Mouse (Mus musculus) kidney, embryonic 16.5 days (tissue): Measurements from ENCODE around the gene Ebf3. TPM values are rescaled to one million over a fixed set of nuclear protein-coding genes. Genes with fewer than 3 reads are reported as not detected.
A peak's percentile ranks its signal among the peaks of the same experiment; 100 is the strongest.

Experiments
- ATAC-seq: fragments of 200-750 bp; cut with Nextera tagmentation; 2 replicates; pipeline ENCODE4 v1.8.0; 2017; ENCODE audit warnings: moderate TSS enrichment; ENCODE audit not compliant: low FRiP score, low TSS enrichment
- H3K27ac ChIP-seq: fragments of 300-500 bp; sonication (generic); 2 replicates; pipeline ENCODE4 v1.5.1; 2014; ENCODE audit warnings: low read length
- H3K27me3 ChIP-seq: fragments of 300-500 bp; sonication (generic); 2 replicates; pipeline ENCODE4 v1.6.1; 2014; ENCODE audit warnings: low read length, control low read depth, mixed read lengths; ENCODE audit not compliant: insufficient read depth
- H3K36me3 ChIP-seq: fragments of 300-500 bp; sonication (generic); 2 replicates; pipeline ENCODE4 v1.6.1; 2014; ENCODE audit warnings: low read length, control low read depth, mixed read lengths; ENCODE audit not compliant: insufficient read depth
- H3K4me1 ChIP-seq: fragments of 300-500 bp; sonication (generic); 2 replicates; pipeline ENCODE4 v1.6.1; 2014; ENCODE audit warnings: low read length, control low read depth, mixed read lengths; ENCODE audit not compliant: insufficient read depth
- H3K4me2 ChIP-seq: fragments of 300-500 bp; sonication (generic); replicated peaks from 2 replicates; pipeline ENCODE4 v1.6.1; 2014; ENCODE audit warnings: low read depth, low read length
- H3K4me3 ChIP-seq: fragments of 300-500 bp; sonication (generic); 2 replicates; pipeline ENCODE4 v1.5.1; 2014; ENCODE audit warnings: mild to moderate bottlenecking, low read length
- H3K9ac ChIP-seq: fragments of 300-500 bp; sonication (generic); replicated peaks from 2 replicates; pipeline ENCODE4 v1.6.1; 2014; ENCODE audit warnings: low read length
- H3K9me3 ChIP-seq: fragments of 300-500 bp; sonication (generic); 2 replicates; pipeline ENCODE4 v1.6.1; 2016; ENCODE audit warnings: low read length, control low read depth
- WGBS: fragments of 180-500 bp; shearing (Covaris S2); extraction: QIAGEN DNeasy Blood & Tissue Kit; methylation state at CpG from one replicate; pipeline ENCODE4 v1.1.7; 2014; 5-methylcytosine and 5-hydroxymethylcytosine counted together
- polyA plus RNA-seq: library from polyadenylated mRNA; unstranded; fragments of >200 nt; fragmentation: Nextera tagmentation; extraction: Ambion mirVana; gene quantifications from 2 replicates; pipeline ENCODE4 v1.2.1, GENCODE M21; 2015

Gene Ebf3
- polyA plus RNA-seq, 1 experiment from 2014 or later = 0.45 TPM

DNA sequence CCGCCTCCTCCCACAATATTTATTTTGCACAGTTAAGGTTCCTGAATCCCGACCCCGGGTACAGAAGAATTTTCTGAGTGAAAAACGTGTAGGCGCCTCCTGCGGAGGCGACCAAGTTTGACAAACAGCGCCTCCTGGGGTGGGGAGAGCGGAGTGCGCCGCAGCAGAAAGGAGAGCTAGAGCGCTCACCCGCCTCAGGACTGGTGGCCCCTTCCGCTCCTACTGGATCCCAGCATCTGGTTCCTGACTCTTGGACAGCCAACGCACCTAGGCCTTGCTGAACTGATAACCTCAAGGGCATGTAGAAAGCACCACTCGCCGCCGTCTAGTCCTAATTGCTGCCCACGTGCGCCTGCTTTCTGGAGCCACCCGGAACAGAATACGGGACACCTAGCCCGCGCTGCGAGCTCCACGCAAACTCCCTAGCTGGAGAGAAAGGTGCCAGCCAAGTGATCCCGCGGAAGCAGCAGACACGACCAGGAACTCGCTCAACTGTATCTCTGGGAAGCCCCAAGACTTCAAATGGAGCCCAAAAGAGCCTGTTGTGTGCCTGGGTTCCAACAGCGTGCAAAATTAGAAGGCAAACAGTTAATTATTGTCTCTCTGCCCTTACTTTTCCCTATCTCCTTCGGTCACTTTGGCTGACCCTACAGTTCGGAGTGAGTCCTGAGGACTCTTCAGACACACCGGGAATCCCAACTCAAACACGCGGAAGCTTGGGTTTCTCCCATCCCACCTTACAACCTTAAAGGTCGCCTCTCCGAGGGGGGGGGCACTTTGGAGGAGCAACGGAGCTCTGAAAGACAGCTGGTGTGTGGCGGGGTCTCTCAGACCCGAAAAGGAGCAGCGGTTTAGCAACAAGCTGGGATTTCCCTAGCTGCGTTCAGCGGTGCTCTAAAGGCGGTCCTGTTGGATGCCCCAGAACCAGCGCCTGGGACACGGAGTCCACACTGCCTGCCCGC lies 5.0 kb upstream of the Ebf3 start:
- peak overlapping the region; percentile 26; the same call in 1 of the 2 replicates for H3K4me2 ChIP-seq
- H3K27me3 ChIP-seq = peaks cover 98% of the 10 kb centered on the region
- no peak overlapping the region for H3K9ac ChIP-seq
- H3K27ac ChIP-seq = no peak overlapping the region
- ATAC-seq = no peak
- no peaks in the 10 kb centered on the region for H3K9me3 ChIP-seq
- peaks cover 32% of the 10 kb centered on the region for H3K4me1 ChIP-seq
- H3K36me3 ChIP-seq = no peaks in the 10 kb centered on the region
- WGBS = 2% methylated on average over 48 of the region's 48 CpGs
- no peak overlapping the region for H3K4me3 ChIP-seq

DNA sequence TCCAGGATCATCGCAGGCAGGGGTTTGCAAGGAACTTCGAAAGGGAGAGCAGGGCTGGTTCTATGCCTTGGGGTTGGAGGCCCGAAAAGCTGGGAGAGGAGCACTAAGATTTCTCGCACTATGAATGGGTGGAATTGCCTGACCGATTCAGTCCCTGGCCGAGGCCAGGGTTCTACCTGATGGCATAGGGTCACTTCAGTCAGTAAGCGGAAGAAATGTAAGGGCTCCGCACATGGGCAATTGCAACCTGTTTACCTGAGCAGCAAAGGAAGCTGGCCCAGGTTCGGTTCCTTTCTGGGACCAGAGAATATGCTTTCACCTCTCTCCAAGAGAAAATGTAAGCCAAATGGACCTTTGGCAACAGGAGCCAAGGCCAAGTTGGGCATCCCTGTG lies 4.1 kb upstream of the Ebf3 start:
- no peak overlapping the region for H3K9ac ChIP-seq
- 10% methylated on average over 9 of the region's 9 CpGs for WGBS
- H3K4me1 ChIP-seq = peaks cover 40% of the 10 kb centered on the region
- H3K4me3 ChIP-seq = no peak overlapping the region
- peaks cover 98% of the 10 kb centered on the region for H3K27me3 ChIP-seq
- H3K27ac ChIP-seq = no peak overlapping the region
- no peak for ATAC-seq
- no peaks in the 10 kb centered on the region for H3K36me3 ChIP-seq
- H3K9me3 ChIP-seq = no peaks in the 10 kb centered on the region
- H3K4me2 ChIP-seq = no peak overlapping the region

DNA sequence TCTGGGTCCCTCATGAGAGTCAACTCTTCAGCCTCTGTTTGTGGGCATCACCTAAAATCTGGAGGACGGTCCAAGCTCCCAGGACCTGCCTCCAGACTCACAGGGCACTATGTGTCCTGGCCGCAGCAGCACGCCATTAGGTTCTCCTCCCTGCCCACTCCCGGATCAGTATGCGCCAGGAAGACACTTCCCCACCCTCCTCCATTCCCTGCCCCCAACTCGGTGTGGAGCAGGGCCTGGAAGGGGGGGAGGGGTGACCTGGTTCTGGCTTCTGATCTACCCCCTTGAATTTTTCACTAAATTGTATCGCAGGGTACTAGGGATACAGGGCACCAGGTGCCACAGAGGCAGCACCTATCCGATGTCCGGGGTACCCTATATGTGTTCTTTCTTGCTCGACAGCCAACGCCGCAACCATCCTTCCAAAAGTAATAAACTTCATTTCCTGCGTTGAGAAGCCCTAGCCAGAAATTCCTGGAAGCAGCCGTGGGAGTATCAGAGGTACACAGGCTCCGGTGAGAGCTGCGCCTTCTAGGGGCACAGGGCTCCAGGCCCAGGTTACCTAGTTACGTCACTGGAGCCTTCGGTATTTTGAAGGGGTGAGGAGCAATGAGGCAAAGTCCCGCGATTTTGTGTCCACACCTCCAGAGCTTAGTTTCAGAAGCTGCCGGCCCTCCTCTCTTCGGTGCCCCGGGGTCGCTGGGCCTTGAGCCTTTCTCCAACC lies 3.6 kb upstream of the Ebf3 start:
- Histone ChIP-seq H3K27ac (no peak overlapping the region), H3K4me2 (no peak overlapping the region; the same call in 1 of the 2 replicates), H3K4me3 (peak overlapping the region; percentile 20; the same call in 1 of the 2 replicates), H3K4me1 (peaks cover 46% of the 10 kb centered on the region), H3K27me3 (peaks cover 98% of the 10 kb centered on the region), H3K9ac (no peak overlapping the region), H3K9me3 (no peaks in the 10 kb centered on the region), H3K36me3 (no peaks in the 10 kb centered on the region)
- ATAC-seq = no peak
- WGBS = 4% methylated on average over 24 of the region's 24 CpGs

DNA sequence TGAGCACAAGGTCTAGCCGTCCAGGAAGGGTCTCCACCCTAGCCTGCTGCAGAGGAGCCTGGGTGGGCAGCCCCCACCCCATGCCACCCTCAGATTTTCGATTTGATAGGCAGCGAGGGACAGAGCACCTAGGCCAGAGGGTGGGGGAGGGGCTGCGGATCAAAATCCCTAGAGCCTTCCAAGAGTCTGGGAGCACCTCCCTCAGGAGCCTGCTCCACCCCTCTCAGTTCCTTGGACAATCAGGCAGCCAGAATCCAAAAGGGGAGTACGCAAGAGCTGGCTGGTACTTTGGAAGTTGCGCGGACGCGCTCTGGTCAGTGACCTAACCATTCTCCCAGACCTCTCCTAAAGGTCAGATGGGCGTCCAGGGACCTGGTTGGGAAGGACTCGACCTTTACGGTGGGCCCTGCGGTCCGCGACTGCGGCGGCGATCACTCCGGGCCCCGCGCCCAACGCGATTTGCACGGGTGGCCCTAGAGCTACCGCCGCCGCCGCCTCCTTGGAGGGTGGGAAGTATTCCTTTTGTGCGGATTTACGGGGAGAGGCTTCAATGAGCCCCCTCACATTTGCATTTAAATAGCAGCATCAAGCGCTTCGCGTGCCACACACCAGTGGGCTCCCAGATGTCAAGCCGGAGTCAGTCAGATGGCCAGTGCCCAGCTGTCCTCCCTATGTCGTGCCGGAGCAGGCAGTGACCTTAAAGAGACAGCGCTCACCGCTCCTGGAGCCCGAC lies 2.8 kb upstream of the Ebf3 start:
- Histone ChIP-seq H3K27me3 (peaks cover 97% of the 10 kb centered on the region), H3K27ac (no peak overlapping the region), H3K4me2 (peak overlapping the region; percentile 30), H3K9ac (no peak overlapping the region), H3K9me3 (no peaks in the 10 kb centered on the region), H3K4me3 (peak overlapping the region; percentile 20), H3K36me3 (no peaks in the 10 kb centered on the region), H3K4me1 (peaks cover 42% of the 10 kb centered on the region)
- no peak for ATAC-seq
- under 1% methylated on average over 39 of the region's 39 CpGs for whole genome bisulfite sequencing

DNA sequence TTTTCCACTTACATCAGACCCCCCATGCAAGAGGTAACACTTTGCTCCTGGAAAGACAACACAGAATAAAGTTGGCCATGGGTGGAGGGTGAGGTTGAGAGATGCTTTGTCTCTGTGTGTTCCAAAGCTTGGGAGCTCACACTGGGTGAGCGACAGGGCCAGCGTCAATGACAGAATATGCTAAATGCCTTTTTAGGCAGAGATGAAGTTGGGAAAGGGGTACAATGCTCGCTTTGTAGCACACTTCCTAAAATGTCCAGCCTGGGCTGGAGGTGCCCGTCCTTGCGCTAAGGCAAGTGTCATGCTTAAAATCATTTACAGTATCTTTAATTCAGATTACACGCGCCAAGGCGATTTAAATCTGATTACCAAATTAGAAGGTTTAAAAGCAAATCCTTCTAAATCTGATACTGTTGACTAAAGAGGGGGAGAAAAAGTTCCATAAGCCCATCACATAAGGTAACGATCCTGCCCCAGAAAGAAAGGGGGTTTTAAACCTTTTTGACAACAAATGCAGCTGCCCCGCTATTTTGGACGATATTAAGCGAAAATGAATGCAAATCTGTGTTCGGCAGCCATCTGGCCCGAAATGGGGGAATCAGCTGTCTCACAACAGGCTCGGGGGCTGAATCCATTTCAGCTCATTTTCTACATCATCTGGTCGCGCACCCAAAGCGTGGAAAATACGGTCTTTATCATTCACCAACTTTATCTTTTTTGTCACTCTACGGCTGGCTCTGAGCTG lies 2.1 kb upstream of the Ebf3 start:
- WGBS = 7% methylated on average over 20 of the region's 20 CpGs
- Histone ChIP-seq H3K9ac (no peak overlapping the region), H3K4me2 (no peak overlapping the region), H3K4me1 (peaks cover 38% of the 10 kb centered on the region), H3K9me3 (no peaks in the 10 kb centered on the region), H3K27me3 (peaks cover 96% of the 10 kb centered on the region), H3K27ac (no peak overlapping the region), H3K4me3 (no peak overlapping the region), H3K36me3 (no peaks in the 10 kb centered on the region)
- ATAC-seq = no peak

DNA sequence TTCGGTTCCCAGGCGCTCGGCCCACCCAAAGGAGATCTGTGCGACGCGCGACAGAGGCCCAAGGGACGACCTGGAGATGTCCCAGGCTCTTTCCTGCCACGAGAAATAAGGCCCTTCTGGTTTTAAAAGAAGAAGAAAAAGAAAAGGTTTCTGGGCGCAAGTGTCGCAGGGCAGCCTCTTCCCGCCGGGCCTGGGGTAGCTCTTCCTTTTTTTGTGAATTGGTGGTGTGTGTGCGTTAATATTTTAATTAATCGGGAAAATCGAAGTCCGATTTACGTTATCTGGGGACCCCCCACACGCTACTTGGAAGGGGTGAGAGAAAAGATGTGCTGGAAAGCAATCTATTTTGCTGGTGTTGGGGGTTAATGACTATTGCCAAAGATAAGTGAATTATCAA lies 1.3 kb upstream of the Ebf3 start:
- 4% methylated on average over 19 of the region's 19 CpGs for WGBS
- peaks cover 91% of the 10 kb centered on the region for H3K27me3 ChIP-seq
- no peak overlapping the region for H3K9ac ChIP-seq
- H3K9me3 ChIP-seq = no peaks in the 10 kb centered on the region
- peaks cover 33% of the 10 kb centered on the region for H3K4me1 ChIP-seq
- peak overlapping the region; percentile 92; the same call in 1 of the 2 replicates for H3K4me2 ChIP-seq
- peak overlapping the region; percentile 60; the same call in 1 of the 2 replicates for H3K4me3 ChIP-seq
- H3K36me3 ChIP-seq = no peaks in the 10 kb centered on the region
- H3K27ac ChIP-seq = no peak overlapping the region
- no peak for ATAC-seq

DNA sequence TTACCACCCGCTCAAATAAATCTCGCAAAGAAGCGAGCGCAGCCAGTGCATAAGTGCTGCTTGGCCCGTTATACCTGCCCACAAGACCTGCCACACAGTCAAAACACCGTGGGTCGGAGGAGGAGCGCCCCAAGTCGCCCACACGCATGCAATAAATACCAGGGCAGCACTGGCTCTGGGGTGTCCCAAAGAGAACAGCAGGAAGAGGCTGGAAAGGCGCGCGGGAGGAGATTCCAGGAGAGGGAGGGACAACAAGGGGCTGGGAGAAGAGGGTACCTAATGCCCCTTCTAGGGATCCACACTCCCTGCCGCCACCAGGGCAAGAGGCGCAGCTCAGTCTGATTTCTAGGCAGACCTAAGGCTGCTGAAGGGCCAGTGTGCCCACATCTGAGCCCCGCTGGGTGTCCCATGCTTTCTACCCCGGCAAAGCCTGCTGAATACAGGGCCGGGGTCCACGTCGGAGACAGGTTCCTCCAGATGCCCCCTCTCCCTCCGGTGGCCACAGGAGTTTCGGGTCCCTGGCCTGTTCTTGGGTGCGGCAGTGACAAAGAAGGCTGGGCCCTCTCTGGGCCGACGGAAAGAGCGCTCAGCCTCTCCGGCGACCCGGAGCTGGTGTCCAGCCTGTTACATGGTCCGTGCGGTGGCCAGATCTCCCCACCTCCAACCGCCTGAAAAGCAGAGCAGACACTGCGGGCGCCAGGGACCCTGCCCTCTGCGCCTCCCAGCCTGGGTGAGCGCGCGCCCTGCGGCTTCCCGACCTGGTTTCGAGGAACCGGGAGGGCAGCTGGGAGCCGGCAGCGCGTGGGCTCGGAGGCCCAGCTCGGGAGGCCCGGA lies 682 bp upstream of the Ebf3 start:
- Histone ChIP-seq H3K4me1 (peaks cover 39% of the 10 kb centered on the region), H3K36me3 (no peaks in the 10 kb centered on the region), H3K9ac (0 out of 2 replicates have a peak overlapping the region, but pooled peaks have one; percentile 32), H3K9me3 (no peaks in the 10 kb centered on the region), H3K4me3 (peak overlapping the region; percentile 60), H3K27me3 (peaks cover 89% of the 10 kb centered on the region), H3K27ac (no peak overlapping the region), H3K4me2 (peak overlapping the region; percentile 92)
- ATAC-seq = peak; percentile 16
- 3% methylated on average over 48 of the region's 48 CpGs for WGBS

DNA sequence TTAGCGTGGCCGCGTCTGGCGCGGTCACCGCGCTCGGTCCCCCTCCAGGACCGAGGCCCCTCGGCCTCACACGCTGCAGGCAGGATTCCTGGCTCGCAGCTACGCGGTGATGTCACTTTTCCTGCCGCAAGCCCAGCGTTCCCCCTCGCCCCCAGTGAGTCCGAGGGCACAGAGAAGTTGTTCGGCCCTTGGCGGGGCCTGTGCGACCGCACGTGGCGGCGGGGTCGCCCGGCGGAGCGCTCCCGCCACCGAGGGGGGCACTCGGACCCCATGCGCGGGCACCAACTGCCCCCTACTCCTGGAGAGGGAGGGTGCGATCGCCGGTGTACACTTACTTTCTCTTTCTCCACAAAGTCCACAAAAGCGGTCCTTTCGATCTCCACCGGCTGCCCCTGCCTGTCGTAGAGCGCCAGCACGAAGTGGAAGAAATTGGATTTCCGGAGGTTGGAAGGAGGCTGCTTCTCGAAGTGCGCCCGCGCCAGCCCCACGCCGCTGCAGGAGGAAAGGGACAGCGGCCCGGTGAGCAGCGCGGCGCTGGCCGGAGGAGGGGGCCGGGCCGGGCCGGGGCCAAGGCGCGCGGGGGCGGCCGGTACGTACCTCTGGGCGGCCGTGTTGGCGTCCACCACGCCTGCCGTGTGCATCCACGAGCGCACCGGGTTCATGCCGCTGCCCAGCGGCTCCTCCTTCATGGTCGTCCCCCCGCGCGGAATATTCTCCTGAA lies 902 bp downstream of the Ebf3 start:
- ATAC-seq = 0 out of 2 replicates have a peak, but pooled peaks have one; percentile 11
- H3K9ac ChIP-seq = peak overlapping the region; percentile 67
- H3K27me3 ChIP-seq = peaks cover 89% of the 10 kb centered on the region
- no peaks in the 10 kb centered on the region for H3K9me3 ChIP-seq
- peaks cover 42% of the 10 kb centered on the region for H3K4me1 ChIP-seq
- H3K4me3 ChIP-seq = peak overlapping the region; percentile 60
- H3K36me3 ChIP-seq = no peaks in the 10 kb centered on the region
- under 1% methylated on average over 76 of the region's 79 CpGs for WGBS
- peak overlapping the region; percentile 92 for H3K4me2 ChIP-seq
- peak overlapping the region; percentile 12; the same call in 1 of the 2 replicates for H3K27ac ChIP-seq
